Mouse (Mus musculus) layer of hippocampus, adult 11-12 months (tissue): ENCODE results near the gene Klrb1c.
"Not testable (repeated sequence)": the region's sequence is repeated elsewhere in the genome, so short reads cannot be mapped to it uniquely, and the experiment has no call there.

Source experiments
- DNase-seq: peaks from one replicate; pipeline ENCODE4 v3.0.0; 2022; ENCODE audit warnings: low spot score

Klrb1c gene

DNA sequence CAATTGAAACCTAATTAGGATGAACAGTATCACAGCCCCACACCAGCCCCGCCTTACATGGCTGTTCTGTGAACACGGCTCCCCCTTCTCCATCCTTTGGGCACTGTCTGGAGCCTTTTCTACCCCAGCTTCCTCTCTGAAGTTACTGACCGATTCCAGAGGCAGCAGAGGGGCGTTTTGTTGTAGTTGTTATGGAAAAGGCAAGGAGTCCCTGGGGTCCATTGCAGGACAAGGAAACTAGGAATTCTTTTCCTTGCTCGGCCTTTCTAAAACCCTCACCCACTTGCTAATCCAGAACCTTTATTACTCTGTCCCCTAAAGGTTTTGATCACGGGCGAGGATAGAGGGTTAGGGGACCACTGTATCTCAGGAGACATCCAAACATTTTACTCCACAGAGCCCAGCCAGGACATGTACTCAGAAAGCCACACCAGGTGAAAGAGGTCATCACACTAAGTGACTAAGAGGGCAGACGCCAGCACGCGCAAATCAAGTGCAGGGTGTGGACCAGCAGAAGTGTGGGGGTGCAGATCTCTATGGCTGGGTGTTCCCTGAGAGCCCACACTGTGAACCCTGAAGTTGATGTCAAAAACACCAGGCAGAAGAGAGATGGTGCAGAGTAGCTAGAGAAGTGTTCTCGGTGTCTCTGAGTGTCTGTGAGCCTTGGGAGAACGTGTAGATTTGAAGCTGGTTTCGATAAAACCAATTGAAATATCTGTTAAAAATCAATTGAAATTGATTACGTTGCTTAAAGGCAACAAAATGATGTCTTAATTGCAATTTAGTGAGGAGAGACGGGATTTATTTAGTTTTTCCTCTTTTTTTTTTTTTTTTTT lies 9.1 kb upstream of the Klrb1c start:
- no peak for DNase-seq

DNA sequence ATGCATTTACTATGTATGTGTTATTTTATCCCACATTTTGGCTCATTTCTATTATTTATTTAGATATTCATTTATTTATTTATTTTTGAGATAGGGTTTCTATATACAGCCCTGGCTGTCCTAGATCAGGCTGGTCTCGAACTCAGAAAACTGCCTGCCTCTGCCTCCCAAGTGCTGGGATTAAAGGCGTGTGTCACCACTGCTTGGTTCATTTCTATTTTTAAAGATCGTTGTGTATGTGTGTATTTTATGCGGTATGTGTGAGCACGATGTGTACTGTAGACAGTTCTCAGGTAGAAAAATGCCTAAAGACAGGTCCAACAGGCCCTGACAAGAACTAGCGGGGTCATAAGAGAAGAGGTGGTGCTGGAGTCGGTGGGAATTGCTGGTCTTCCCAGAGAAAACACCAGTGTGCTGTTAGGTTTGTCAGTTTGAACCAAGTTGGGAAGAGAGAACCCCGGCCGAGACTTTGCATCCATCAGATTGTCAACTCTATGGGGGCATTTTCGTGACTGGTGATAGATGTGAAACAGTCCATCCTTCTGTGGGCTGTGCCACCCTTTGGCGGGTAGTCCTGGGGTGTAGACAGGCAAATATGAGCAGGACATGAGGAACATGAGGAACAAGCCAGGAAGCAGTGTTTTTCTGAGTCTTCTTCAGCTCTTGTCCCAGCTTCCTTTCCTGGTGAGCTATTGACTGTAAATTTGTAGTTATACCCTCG lies 8.3 kb upstream of the Klrb1c start:
- DNase-seq, result no peak

- no peak for DNase-seq
Observed at GRCm38 (mm10) chr6:128796321-128796955, 7.4 kb upstream of the Klrb1c start.

GRCm38 (mm10) chr6:128793734-128794133 lies 4.7 kb upstream of the Klrb1c start:
- no peak for DNase-seq

DNA sequence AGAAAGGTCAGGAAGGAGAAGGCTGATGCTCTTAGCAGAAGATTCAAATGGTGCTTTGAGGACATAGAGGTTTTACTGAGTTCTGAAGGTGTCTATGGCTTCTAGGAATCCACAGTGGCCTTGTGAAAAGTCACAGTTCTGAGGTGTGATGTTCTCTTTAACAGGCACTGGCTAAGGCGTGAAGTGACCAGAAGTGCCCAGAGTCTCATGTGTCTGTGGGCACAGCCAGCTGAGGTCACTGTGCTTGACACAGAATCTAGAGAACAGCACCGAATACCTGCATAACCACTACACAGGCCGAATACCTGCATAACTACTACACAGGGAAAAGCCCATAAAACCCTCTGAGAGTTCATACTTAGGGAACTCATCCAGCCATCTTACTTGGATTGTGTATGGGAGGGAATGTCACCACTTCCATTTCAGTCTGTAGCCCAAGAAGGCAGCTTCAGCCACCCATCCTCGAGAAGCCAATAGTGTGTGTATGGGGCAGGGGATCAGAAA lies 1.5 kb upstream of the Klrb1c start:
- not testable (repeated sequence) for DNase-seq

DNA sequence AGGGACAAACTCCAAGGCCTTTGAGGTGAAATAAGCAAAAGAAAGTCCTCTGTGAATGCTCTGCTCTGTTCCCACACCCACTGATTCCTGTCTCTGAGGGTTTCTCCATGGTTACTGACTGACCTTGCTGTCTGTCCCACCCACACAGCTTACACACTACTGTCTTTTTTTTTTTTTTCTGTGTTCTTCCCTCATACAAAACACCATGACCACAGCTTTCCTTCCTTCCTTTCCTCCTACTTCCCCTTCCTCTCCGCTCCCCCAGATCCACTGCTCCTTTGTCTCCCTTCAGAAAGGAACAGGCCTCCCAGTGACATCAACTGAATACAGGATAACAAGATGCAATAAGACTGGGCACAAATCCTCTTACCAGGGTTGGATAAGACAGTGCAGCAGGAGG lies 498 bp downstream of the Klrb1c start:
- DNase-seq, result no peak

DNA sequence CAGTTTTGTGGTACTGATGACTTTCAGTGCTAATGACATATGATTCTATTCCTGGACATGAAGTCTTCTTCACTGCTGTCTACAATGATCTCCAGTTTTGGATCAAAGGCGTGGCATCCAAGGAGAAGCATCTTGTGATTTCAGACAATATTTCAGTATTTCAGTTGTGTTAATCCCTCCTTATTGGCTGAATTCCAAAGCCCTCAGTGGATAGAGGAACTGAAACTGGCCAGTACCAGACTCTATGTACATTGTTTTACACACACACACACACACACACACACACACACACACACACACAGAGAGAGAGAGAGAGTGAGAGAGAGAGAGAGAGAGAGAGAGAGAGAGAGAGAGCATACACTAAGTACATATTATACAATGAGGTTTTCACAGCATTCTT lies 2.6 kb downstream of the Klrb1c start:
- not testable (repeated sequence) for DNase-seq

- no peak for DNase-seq
Observed at GRCm38 (mm10) chr6:128769481-128770253, 19.3 kb downstream of the Klrb1c start.

- DNase-seq, result no peak
Observed at GRCm38 (mm10) chr6:128768047-128768446, 21.0 kb downstream of the Klrb1c start.

DNA sequence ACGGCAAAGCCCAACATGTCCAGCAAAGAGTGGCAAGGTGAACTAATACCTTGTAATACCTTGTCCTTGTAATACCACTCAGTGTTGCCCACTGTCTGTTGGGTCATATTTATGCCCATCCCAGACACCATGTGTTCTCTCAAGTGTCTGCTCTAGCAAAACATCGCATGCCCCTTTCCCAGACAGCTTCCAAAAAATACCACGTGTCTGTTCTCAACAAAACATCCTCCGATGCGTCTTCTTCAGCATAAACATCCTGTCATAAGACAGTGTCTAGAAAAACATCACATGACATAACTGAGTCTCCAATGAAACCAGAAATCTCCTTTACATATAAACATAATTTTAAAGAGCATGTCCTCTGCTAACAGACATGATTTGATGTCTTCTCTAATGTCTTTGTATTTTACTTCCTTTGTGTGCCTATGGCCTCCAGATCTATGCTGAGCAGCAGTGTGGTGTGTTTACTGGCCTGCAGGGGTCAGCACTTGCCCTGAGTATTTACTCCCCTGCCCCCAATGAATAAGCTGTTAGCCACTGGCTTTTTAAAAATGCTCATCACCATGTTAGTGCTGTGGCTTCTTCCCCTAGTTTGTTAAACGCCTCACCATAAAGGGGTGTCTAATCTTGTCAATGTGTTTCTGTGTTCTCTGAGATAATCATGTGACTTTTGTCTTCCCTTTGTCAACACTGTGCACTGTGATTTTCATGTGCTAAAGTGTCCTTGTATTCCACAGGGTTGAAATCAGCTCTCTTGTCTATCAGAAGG lies 22.3 kb downstream of the Klrb1c start:
- DNase-seq, result peak; percentile 51

DNA sequence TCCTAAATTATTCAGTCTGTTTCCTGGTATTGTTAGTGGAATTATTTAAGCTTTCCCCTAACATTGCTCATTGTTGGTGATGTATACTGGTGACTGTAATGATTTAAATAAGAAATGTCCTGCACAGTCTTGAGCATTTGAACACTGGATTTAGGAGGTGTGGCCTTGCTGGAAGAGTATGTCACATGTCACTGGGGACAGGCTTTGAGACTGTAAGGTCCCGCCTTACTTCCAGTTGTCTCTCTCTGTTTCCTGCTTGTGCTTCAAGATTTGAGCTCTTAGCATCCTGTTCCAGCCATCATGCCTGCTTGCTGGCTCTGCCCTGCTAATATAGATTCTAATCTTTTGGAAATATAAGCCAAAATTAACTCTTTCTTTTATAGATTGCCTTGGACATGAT lies 23.8 kb downstream of the Klrb1c start:
- DNase-seq, result no peak

- DNase-seq, result no peak
Observed at GRCm38 (mm10) chr6:128764598-128764997, 24.4 kb downstream of the Klrb1c start.

GRCm38 (mm10) chr6:128763736-128764523 lies 25.1 kb downstream of the Klrb1c start:
- peak; percentile 98 for DNase-seq

DNA sequence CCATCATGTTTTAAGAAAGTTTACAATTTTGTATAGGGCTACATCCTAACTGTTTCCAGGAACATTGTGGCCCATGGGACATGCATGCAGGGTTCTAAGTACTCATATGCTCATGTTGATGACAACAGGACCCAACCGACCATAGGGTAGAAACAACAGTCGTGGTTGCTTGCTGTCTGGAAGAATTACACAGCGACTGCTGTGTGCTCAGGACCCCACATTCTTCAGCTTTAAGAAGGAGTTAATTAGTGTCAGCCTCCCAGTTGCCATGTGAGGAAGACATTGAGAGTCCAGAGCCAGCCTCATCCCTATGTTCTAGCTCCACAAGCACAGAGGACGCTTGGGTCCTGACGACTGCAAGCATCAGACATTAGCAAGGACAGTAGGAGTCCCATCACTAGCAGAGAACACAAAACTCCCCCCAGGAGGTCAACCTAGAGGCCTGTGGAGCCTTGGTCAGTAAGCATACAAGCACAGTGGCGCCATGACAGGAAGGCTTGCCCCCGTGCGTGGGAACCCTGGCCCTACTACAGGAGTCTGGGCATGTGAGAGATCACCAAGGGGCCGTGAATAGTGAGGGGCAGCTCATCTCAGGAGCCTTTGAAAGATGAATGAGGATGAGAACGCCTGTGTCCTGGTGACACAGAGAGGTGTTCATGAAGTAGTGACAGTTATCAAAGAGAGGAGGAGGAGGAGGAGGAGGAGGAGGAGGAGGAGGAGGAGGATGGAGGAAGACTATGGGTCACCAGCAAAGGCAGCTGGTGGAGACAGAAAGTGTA lies 25.9 kb downstream of the Klrb1c start:
- not testable (repeated sequence) for DNase-seq

DNA sequence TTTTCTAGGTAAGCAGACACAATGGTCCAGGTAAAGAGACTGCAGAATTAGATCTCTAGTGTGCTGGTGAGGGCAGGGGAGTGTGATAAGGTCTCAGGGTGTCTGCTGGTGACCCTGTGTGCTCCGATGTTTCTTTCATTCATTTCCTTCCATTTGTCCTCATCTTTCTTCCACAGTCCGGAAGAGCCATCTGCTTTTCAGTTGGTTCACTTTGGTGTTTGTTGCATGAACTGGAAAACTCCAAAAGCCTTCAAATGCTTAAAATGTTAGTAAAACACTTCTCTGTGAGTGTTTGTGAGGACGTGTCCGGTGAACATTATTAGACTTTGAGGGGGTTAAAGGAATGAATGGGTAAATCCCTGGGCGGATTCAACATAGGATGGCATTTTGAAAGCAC lies 27.9 kb downstream of the Klrb1c start:
- DNase-seq, result no peak

DNA sequence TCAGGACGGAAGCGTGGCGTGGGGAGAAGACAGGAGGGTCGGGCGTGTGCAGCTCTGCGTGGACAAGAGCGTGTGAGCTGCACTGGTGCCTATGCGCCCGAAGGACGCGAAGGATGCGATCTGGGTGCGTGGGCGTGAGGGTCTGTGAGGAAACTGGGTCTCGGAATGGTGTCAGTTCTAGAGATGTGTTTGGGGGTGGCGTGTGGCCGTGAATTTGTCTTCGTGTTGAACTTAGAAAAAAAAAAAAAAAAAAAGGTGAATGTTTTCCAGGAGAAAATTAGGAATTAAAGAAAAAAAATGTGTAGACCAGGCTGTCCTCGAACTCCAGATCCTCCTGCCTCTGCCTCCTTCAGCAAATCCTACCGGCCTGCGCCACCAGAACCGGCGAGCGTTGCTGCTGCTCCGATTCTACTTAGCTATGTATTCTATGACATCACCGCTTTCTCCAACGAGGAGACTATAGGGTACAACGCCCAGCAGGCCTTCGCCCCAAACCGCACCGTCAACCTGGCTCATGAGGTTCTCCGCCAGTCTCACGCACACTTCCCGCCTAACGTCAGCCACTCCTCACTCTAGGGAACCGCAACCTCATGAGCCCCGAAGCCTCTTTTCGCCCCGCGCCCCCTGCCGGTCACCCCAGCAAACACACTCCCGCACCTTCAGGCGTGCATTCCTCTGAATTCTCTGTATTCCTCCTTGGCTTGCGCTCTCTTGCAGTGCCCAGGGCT lies 28.4 kb downstream of the Klrb1c start:
- DNase-seq, result peak; percentile 90

- peak; percentile 94 for DNase-seq
Observed at GRCm38 (mm10) chr6:128760016-128760415, 29.0 kb downstream of the Klrb1c start.

DNA sequence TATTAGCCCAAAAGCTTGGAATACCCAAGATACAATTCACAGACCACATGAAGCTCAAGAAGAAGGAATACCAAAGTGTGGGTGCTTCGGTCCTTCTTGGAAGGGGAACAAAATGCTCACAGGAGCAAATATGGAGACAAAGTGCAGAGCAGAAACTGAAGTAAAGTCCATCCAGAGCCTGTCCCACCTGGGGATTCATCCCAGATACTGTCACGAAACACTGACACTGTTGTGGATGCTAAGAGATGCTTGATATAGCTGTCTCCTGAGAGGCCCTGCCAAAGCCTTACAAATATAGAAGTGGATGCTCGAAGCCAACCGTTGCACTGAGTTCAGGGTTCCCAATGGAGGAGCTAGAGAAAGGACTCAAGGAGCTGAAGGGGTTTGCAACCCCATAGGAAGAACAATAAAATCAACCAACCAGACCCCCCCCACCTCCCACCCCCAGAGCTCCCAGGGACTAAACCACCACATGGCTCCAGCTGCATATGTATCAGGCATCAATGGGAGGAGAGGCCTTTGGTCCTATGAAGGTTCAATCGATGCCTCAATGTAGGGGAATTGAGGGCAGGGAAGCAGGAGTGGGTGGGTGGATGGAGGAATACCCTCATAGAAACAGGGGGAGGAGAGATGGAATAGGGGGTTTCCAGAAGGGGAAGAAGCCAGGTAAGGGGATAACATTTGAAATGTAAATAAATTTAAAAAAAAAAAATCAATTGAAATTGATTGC lies 29.6 kb downstream of the Klrb1c start:
- DNase-seq, result no peak
